Mouse (Mus musculus) testis, postnatal 14 days (tissue): ENCODE results near the gene Olfr1537.

Source experiments
- DNase-seq: peaks from one replicate; pipeline ENCODE4 v3.0.0; 2021; ENCODE audit warnings: low spot score

Gene Olfr1537

DNA sequence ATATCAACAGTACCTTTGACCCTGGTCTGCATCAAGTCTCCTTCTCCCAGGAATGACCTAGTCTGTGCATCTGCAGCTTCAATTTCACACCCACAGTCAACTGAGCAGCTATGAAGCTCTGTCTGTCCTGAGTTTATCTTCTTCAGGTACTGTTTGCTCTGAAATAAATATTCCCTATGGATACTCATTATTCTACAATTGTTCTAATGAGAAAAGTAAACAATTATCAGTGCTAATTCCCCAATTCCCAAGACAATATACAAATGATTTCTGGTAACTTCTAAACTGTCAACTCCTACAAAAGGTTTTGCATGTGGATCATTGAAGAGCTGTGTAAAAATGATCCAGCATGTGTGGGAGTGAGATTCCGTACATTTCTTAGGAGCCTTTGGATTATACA, at the start of gene Olfr1537:
TSS of gene Olfr1537 (minus strand) at position 101 of the 400 bp plus-strand sequence.
- DNase-seq, result no peak

DNA sequence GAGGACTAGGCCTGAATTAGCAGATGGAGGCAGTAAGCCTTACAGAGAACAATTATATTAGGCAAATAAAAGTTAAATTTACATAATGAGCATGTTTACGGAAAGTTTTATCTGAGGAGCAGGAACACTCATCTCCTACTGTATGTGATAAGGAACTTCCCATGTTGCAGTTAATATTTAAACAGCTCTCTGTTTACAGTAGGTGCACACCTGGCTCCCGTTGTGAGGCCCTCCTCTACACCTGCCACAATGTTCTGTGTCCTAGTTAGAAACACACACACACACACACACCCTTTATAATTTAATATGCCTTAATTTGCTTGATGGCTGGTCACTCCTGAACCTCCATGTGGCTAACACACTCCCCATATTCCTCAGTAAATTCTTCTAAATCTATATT, 37.3 kb upstream of the Olfr1537 start:
- DNase-seq, result no peak

DNA sequence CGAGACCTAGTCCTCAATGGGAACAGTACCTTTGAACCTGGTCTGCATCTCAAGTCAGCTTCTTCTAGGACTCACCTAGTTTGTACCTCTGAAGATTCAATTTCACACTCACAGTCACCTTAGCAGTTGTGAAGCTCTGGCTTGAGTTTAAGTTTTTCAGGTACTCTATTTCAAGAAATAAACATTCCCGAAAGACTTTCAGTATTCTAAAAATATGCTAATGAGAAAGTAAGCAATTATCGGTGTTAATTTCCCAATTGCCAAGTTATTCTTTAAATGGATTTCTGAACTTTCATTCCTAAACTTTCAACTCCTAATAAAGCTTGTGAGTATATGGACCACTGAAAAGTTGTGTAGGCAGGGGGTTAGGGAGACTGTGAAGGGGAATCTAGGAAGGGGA, 26.9 kb upstream of the Olfr1537 start, which contains the start of gene Olfr945:
TSS of gene Olfr945 (minus strand) at position 101 of the 400 bp plus-strand sequence.
- DNase-seq, result no peak

DNA sequence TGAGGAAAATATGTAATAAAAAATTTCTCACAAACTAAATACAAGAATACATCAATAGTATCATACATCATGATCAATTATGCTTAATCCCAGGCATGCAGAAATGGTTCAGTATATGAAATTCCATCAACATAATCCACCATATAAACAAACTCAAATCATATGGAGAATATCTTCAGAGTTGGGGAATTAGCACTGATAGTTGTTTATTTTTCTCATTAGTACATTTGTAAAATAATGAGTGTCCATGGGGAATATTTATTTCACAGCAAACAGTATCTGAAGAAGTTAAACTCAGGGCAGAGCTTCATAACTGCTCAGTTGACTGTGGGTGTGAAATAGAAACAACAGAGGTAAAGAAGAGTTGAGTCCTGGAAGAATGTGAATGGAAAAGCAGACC, 48.2 kb downstream of the Olfr1537 start, which contains the start of gene Olfr944:
TSS of gene Olfr944 (plus strand) at position 301 of the 400 bp plus-strand sequence.
- no peak for DNase-seq
